Mouse (Mus musculus): ENCODE results near the gene Crim1.

DNA sequence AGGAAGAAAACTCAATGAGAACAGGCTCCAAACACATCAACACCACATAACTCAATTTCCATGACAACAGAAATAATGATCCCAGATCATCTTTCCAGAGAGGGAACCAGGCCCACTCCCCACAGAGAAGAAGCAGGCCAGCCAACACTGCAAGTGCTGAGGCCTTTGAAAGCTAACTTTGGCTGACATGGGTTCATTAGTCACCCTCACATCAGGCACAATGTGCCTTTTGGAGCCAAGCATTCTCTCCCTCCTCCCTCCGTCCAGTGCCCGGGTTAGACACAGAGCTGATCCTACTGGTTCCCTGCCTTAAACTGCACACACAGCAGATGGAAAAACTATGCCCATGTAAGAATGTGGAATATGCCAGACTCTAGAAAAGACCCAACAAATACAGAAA lies 209.9 kb downstream of the Crim1 start:
- TF ChIP-seq HCFC1 (IDR thresholded peaks at IDR 0.05; ENCODE audit: low read depth, low read length) (no peak), BHLHE40 (IDR thresholded peaks at IDR 0.05; ENCODE audit: low read depth, low read length) (no peak), CTCF (conservative IDR thresholded peaks at IDR 0.05 in 1 of 2, IDR thresholded peaks at IDR 0.05 in 1 of 2; ENCODE audit: low read depth in 2 of 2, low read length in 2 of 2) (no peak), POLR2A (IDR thresholded peaks at IDR 0.05; ENCODE audit: low read depth, low read length) (no peak), POLR2AphosphoS2 (IDR thresholded peaks at IDR 0.05; ENCODE audit: low read depth, low read length) (no peak), EP300 (IDR thresholded peaks at IDR 0.05; ENCODE audit: low read length) (no peak), ZC3H11A (IDR thresholded peaks at IDR 0.05; ENCODE audit: low read depth, low read length) (no peak), CHD1 (IDR thresholded peaks at IDR 0.05; ENCODE audit: low read depth, low read length) (no peak), NELFE (IDR thresholded peaks at IDR 0.05; ENCODE audit: low read depth, low read length) (no peak), MXI1 (IDR thresholded peaks at IDR 0.05; ENCODE audit: low read depth, low read length) (no peak), UBTF (IDR thresholded peaks at IDR 0.05; ENCODE audit: low read depth, low read length) (no peak), USF1 (IDR thresholded peaks at IDR 0.05; ENCODE audit: low read depth, low read length) (no peak), SMC3 (IDR thresholded peaks at IDR 0.05; ENCODE audit: low read depth, low read length) (no peak), KAT2A (IDR thresholded peaks at IDR 0.05; ENCODE audit: insufficient replicate concordance, low read length) (no peak)

All from CH12.LX (cell line).